Mouse (Mus musculus) limb, embryonic 12.5 days (tissue): Measurements from ENCODE around the gene Efnb3. TPM values are rescaled to one million over a fixed set of nuclear protein-coding genes. Genes with fewer than 3 reads are reported as not detected.
"Not testable (repeated sequence)": the region's sequence is repeated elsewhere in the genome, so short reads cannot be mapped to it uniquely, and the experiment has no call there.

Experiments
- ATAC-seq: fragments of 200-750 bp; cut with Nextera tagmentation; 2 replicates; pipeline ENCODE4 v1.8.0; 2017; ENCODE audit warnings: low read depth, moderate TSS enrichment; ENCODE audit not compliant: insufficient number of reproducible peaks, insufficient read depth, low FRiP score, low TSS enrichment
- H3K27ac ChIP-seq: fragments of 300-500 bp; sonication (generic); 2 replicates; pipeline ENCODE4 v1.5.1; 2016; ENCODE audit warnings: mild to moderate bottlenecking, moderate library complexity
- H3K27me3 ChIP-seq: fragments of 300-500 bp; sonication (generic); 2 replicates; pipeline ENCODE4 v1.6.1; 2016; ENCODE audit warnings: mild to moderate bottlenecking, moderate library complexity
- H3K36me3 ChIP-seq: fragments of 300-500 bp; sonication (generic); 2 replicates; pipeline ENCODE4 v1.6.1; 2016; ENCODE audit warnings: mild to moderate bottlenecking, moderate library complexity
- H3K4me1 ChIP-seq: fragments of 300-500 bp; sonication (generic); replicated peaks from 2 replicates; pipeline ENCODE4 v1.6.1; 2016
- H3K4me2 ChIP-seq: fragments of 300-500 bp; sonication (generic); 2 replicates; pipeline ENCODE4 v1.6.1; 2016; ENCODE audit warnings: mild to moderate bottlenecking, moderate library complexity
- H3K4me3 ChIP-seq: fragments of 300-500 bp; sonication (generic); replicated peaks from 2 replicates; pipeline ENCODE4 v1.5.1; 2016; ENCODE audit warnings: mild to moderate bottlenecking
- H3K9ac ChIP-seq: fragments of 300-500 bp; sonication (generic); replicated peaks from 2 replicates; pipeline ENCODE4 v1.6.1; 2016; ENCODE audit warnings: mild to moderate bottlenecking, moderate library complexity
- H3K9me3 ChIP-seq: fragments of 300-500 bp; sonication (generic); 2 replicates; pipeline ENCODE4 v1.6.1; 2016; ENCODE audit warnings: mild to moderate bottlenecking, moderate library complexity
- WGBS: fragments of 180-500 bp; shearing (Covaris S2); methylation state at CpG from one replicate; pipeline ENCODE4 v1.1.7; 2016; 5-methylcytosine and 5-hydroxymethylcytosine counted together
- polyA plus RNA-seq: library from polyadenylated mRNA; unstranded; fragments of >200 nt; fragmentation: Nextera tagmentation; extraction: Ambion mirVana; gene quantifications from 2 replicates; pipeline ENCODE4 v1.2.1, GENCODE M21; 2016

Gene Efnb3
- polyA plus RNA-seq, 1 experiment from 2014 or later, result 54.3 TPM

GRCm38 (mm10) chr11:69547071-69547470 lies 12.9 kb downstream of the Efnb3 start:
- Histone ChIP-seq H3K9me3 (no peaks in the 10 kb centered on the region), H3K27me3 (peaks cover 11% of the 10 kb centered on the region), H3K9ac (peak overlapping the region; percentile 63), H3K4me1 (peaks cover 37% of the 10 kb centered on the region), H3K36me3 (no peaks in the 10 kb centered on the region), H3K27ac (peak overlapping the region; percentile 95), H3K4me3 (peak overlapping the region; percentile 49), H3K4me2 (peak overlapping the region; percentile 83)
- peak; percentile 13; the same call in 1 of the 2 replicates for ATAC-seq
- 4% methylated on average over 15 of the region's 15 CpGs for WGBS

- Histone ChIP-seq H3K4me3 (peak overlapping the region; percentile 49), H3K9me3 (no peaks in the 10 kb centered on the region), H3K27me3 (peaks cover 11% of the 10 kb centered on the region), H3K4me2 (peak overlapping the region; percentile 83), H3K27ac (peak overlapping the region; percentile 95), H3K4me1 (peaks cover 37% of the 10 kb centered on the region), H3K36me3 (no peaks in the 10 kb centered on the region), H3K9ac (peak overlapping the region; percentile 63)
- peak; percentile 63 for ATAC-seq
- under 1% methylated on average over 44 of the region's 44 CpGs for WGBS
Measured at GRCm38 (mm10) chr11:69546423-69547053, 13.5 kb downstream of the Efnb3 start.

GRCm38 (mm10) chr11:69545957-69546356 lies 14.0 kb downstream of the Efnb3 start:
- 13% methylated on average over 7 of the region's 7 CpGs for WGBS

GRCm38 (mm10) chr11:69543598-69543997 lies 16.4 kb downstream of the Efnb3 start:
- Histone ChIP-seq H3K4me2 (no peak overlapping the region), H3K27me3 (peaks cover 5% of the 10 kb centered on the region), H3K4me3 (no peak overlapping the region), H3K9me3 (no peaks in the 10 kb centered on the region), H3K36me3 (no peaks in the 10 kb centered on the region), H3K9ac (no peak overlapping the region), H3K27ac (0 out of 2 replicates have a peak overlapping the region, but pooled peaks have one; percentile 12), H3K4me1 (peaks cover 39% of the 10 kb centered on the region)
- ATAC-seq, result no peak
- 47% methylated on average over 3 of the region's 3 CpGs for WGBS

More at GRCm38 (mm10) chr11:69545957-69546356, 14.0 kb downstream of the Efnb3 start:
- peak overlapping the region; percentile 49 for H3K4me3 ChIP-seq
- no peak for ATAC-seq
- H3K9me3 ChIP-seq, result no peaks in the 10 kb centered on the region
- H3K9ac ChIP-seq, result peak overlapping the region; percentile 63; the same call in 1 of the 2 replicates
- peak overlapping the region; percentile 95 for H3K27ac ChIP-seq
- peaks cover 37% of the 10 kb centered on the region for H3K4me1 ChIP-seq
- H3K4me2 ChIP-seq, result peak overlapping the region; percentile 83
- peaks cover 11% of the 10 kb centered on the region for H3K27me3 ChIP-seq
- no peaks in the 10 kb centered on the region for H3K36me3 ChIP-seq

GRCm38 (mm10) chr11:69541741-69542140 lies 18.3 kb downstream of the Efnb3 start:
- not testable (repeated sequence) for H3K27ac ChIP-seq, H3K9ac ChIP-seq, ATAC-seq, H3K36me3 ChIP-seq, H3K27me3 ChIP-seq, H3K9me3 ChIP-seq, H3K4me2 ChIP-seq, H3K4me3 ChIP-seq
- WGBS, result 79% methylated on average over 3 of the region's 3 CpGs
- peaks cover 42% of the 10 kb centered on the region for H3K4me1 ChIP-seq

GRCm38 (mm10) chr11:69540700-69541099 lies 19.3 kb downstream of the Efnb3 start:
- 92% methylated on average over 2 of the region's 2 CpGs for WGBS

GRCm38 (mm10) chr11:69534990-69535389 lies 25.0 kb downstream of the Efnb3 start:
- H3K9me3 ChIP-seq, result no peaks in the 10 kb centered on the region
- peaks cover 24% of the 10 kb centered on the region for H3K4me1 ChIP-seq
- H3K36me3 ChIP-seq, result no peaks in the 10 kb centered on the region
- no peak for ATAC-seq
- no peaks in the 10 kb centered on the region for H3K27me3 ChIP-seq
- H3K4me3 ChIP-seq, result no peak overlapping the region
- no peak overlapping the region for H3K9ac ChIP-seq
- WGBS, result 68% methylated on average over 1 of the region's 1 CpGs
- H3K27ac ChIP-seq, result no peak overlapping the region
- no peak overlapping the region for H3K4me2 ChIP-seq

More at GRCm38 (mm10) chr11:69540700-69541099, 19.3 kb downstream of the Efnb3 start:
- Histone ChIP-seq H3K27ac (no peak overlapping the region), H3K4me3 (no peak overlapping the region), H3K9ac (no peak overlapping the region), H3K36me3 (no peaks in the 10 kb centered on the region), H3K4me2 (no peak overlapping the region), H3K27me3 (no peaks in the 10 kb centered on the region; the same call in 1 of the 2 replicates), H3K9me3 (no peaks in the 10 kb centered on the region), H3K4me1 (peaks cover 38% of the 10 kb centered on the region)
- ATAC-seq, result no peak

GRCm38 (mm10) chr11:69532480-69533150 lies 27.4 kb downstream of the Efnb3 start:
- Histone ChIP-seq H3K4me2 (no peak overlapping the region), H3K27ac (no peak overlapping the region), H3K4me1 (peaks cover 15% of the 10 kb centered on the region), H3K4me3 (no peak overlapping the region), H3K36me3 (no peaks in the 10 kb centered on the region), H3K9me3 (no peaks in the 10 kb centered on the region), H3K27me3 (no peaks in the 10 kb centered on the region), H3K9ac (no peak overlapping the region)
- ATAC-seq, result no peak
- 76% methylated on average over 7 of the region's 7 CpGs for WGBS

- H3K4me1 ChIP-seq, result peaks cover 14% of the 10 kb centered on the region
- H3K4me2 ChIP-seq, H3K9ac ChIP-seq, H3K27me3 ChIP-seq, H3K4me3 ChIP-seq, H3K36me3 ChIP-seq, H3K9me3 ChIP-seq, ATAC-seq, H3K27ac ChIP-seq: not testable (repeated sequence)
- 90% methylated on average over 6 of the region's 6 CpGs for WGBS
Measured at GRCm38 (mm10) chr11:69530755-69531154, 29.2 kb downstream of the Efnb3 start.

- not testable (repeated sequence) for H3K9ac ChIP-seq, ATAC-seq, H3K36me3 ChIP-seq, H3K9me3 ChIP-seq, H3K4me2 ChIP-seq, H3K27ac ChIP-seq, H3K4me3 ChIP-seq, H3K27me3 ChIP-seq
- 96% methylated on average over 3 of the region's 3 CpGs for WGBS
- peaks cover 13% of the 10 kb centered on the region for H3K4me1 ChIP-seq
Measured at GRCm38 (mm10) chr11:69530281-69530680, 29.7 kb downstream of the Efnb3 start.

- no peak for ATAC-seq
- H3K27me3 ChIP-seq, result 0 out of 2 replicates have a peak, but pooled peaks cover 2% of the 10 kb centered on the region
- peaks cover 13% of the 10 kb centered on the region for H3K4me1 ChIP-seq
- H3K36me3 ChIP-seq, result no peaks in the 10 kb centered on the region
- no peaks in the 10 kb centered on the region for H3K9me3 ChIP-seq
- no peak overlapping the region for H3K9ac ChIP-seq
- H3K27ac ChIP-seq, result 0 out of 2 replicates have a peak overlapping the region, but pooled peaks have one; percentile 72
- H3K4me3 ChIP-seq, result no peak overlapping the region
- 83% methylated on average over 4 of the region's 4 CpGs for WGBS
- H3K4me2 ChIP-seq, result peak overlapping the region; percentile 59; the same call in 1 of the 2 replicates
Measured at GRCm38 (mm10) chr11:69528031-69528390, 32.0 kb downstream of the Efnb3 start.
